Mouse (Mus musculus): Measurements from ENCODE around the gene Spock1. TPM values are rescaled to one million over a fixed set of nuclear protein-coding genes. Genes with fewer than 3 reads are reported as not detected.

Gene Spock1
- polyA plus RNA-seq, 1 experiment from 2014 or later, result 12.0 TPM

- Histone ChIP-seq H3K4me2 (no peak overlapping the region), H3K9ac (no peak overlapping the region), H3K4me1 (no peaks in the 10 kb centered on the region), H3K36me3 (no peaks in the 10 kb centered on the region), H3K27ac (no peak overlapping the region), H3K27me3 (0 out of 2 replicates have a peak, but pooled peaks cover 4% of the 10 kb centered on the region), H3K9me3 (peaks cover 6% of the 10 kb centered on the region; the same call in 1 of the 2 replicates), H3K4me3 (no peak overlapping the region)
- ATAC-seq (ENCODE audit: insufficient number of reproducible peaks, insufficient read depth, low FRiP score, low TSS enrichment, low read depth), result no peak
- 63% methylated on average over 3 of the region's 3 CpGs for WGBS
Observed at GRCm38 (mm10) chr13:57766721-57767120, 141.4 kb downstream of the Spock1 start.

GRCm38 (mm10) chr13:57761122-57761521 lies 147.0 kb downstream of the Spock1 start:
- no peak overlapping the region for H3K27ac ChIP-seq
- H3K9ac ChIP-seq, result no peak overlapping the region
- no peak for ATAC-seq (ENCODE audit: insufficient number of reproducible peaks, insufficient read depth, low FRiP score, low TSS enrichment, low read depth)
- H3K36me3 ChIP-seq, result no peaks in the 10 kb centered on the region
- H3K4me3 ChIP-seq, result no peak overlapping the region
- no peak overlapping the region for H3K4me2 ChIP-seq
- H3K9me3 ChIP-seq, result no peaks in the 10 kb centered on the region
- H3K27me3 ChIP-seq, result 0 out of 2 replicates have a peak, but pooled peaks cover 4% of the 10 kb centered on the region
- 0 out of 2 replicates have a peak, but pooled peaks cover 5% of the 10 kb centered on the region for H3K4me1 ChIP-seq
- WGBS, result 83% methylated on average over 5 of the region's 5 CpGs

- no peak for ATAC-seq (ENCODE audit: insufficient number of reproducible peaks, insufficient read depth, low FRiP score, low TSS enrichment, low read depth)
- H3K9ac ChIP-seq, result no peak overlapping the region
- 62% methylated on average over 3 of the region's 3 CpGs for WGBS
Observed at GRCm38 (mm10) chr13:57760618-57761017, 147.5 kb downstream of the Spock1 start.

GRCm38 (mm10) chr13:57756316-57756715 lies 151.8 kb downstream of the Spock1 start:
- ATAC-seq (ENCODE audit: insufficient number of reproducible peaks, insufficient read depth, low FRiP score, low TSS enrichment, low read depth), result no peak

More at GRCm38 (mm10) chr13:57760618-57761017, 147.5 kb downstream of the Spock1 start:
- no peak overlapping the region for H3K27ac ChIP-seq
- H3K4me1 ChIP-seq, result 0 out of 2 replicates have a peak, but pooled peaks cover 5% of the 10 kb centered on the region
- 0 out of 2 replicates have a peak, but pooled peaks cover 4% of the 10 kb centered on the region for H3K27me3 ChIP-seq
- H3K4me3 ChIP-seq, result no peak overlapping the region
- H3K9me3 ChIP-seq, result no peaks in the 10 kb centered on the region
- no peaks in the 10 kb centered on the region for H3K36me3 ChIP-seq
- H3K4me2 ChIP-seq, result no peak overlapping the region

GRCm38 (mm10) chr13:57750831-57751230 lies 157.3 kb downstream of the Spock1 start:
- Histone ChIP-seq H3K27me3 (no peaks in the 10 kb centered on the region), H3K27ac (no peak overlapping the region), H3K4me1 (peaks cover 4% of the 10 kb centered on the region; the same call in 1 of the 2 replicates), H3K9me3 (peaks cover 5% of the 10 kb centered on the region; the same call in 1 of the 2 replicates), H3K9ac (no peak overlapping the region), H3K4me2 (no peak overlapping the region), H3K4me3 (no peak overlapping the region), H3K36me3 (no peaks in the 10 kb centered on the region)
- WGBS, result 53% methylated on average over 7 of the region's 7 CpGs
- ATAC-seq (ENCODE audit: insufficient number of reproducible peaks, insufficient read depth, low FRiP score, low TSS enrichment, low read depth), result no peak

More at GRCm38 (mm10) chr13:57756316-57756715, 151.8 kb downstream of the Spock1 start:
- H3K4me2 ChIP-seq, result no peak overlapping the region
- no peak overlapping the region for H3K4me3 ChIP-seq
- no peak overlapping the region for H3K27ac ChIP-seq
- H3K27me3 ChIP-seq, result no peaks in the 10 kb centered on the region
- H3K36me3 ChIP-seq, result no peaks in the 10 kb centered on the region
- H3K9me3 ChIP-seq, result no peaks in the 10 kb centered on the region
- 0 out of 2 replicates have a peak, but pooled peaks cover 5% of the 10 kb centered on the region for H3K4me1 ChIP-seq
- no peak overlapping the region for H3K9ac ChIP-seq
- 84% methylated on average over 3 of the region's 3 CpGs for WGBS

GRCm38 (mm10) chr13:57744667-57745066 lies 163.5 kb downstream of the Spock1 start:
- peaks cover 31% of the 10 kb centered on the region for H3K4me1 ChIP-seq
- WGBS, result 71% methylated on average over 3 of the region's 3 CpGs
- no peak overlapping the region for H3K4me2 ChIP-seq
- H3K27ac ChIP-seq, result no peak overlapping the region
- 0 out of 2 replicates have a peak, but pooled peaks cover 6% of the 10 kb centered on the region for H3K27me3 ChIP-seq
- peaks cover 5% of the 10 kb centered on the region; the same call in 1 of the 2 replicates for H3K9me3 ChIP-seq
- no peak overlapping the region for H3K9ac ChIP-seq
- no peaks in the 10 kb centered on the region for H3K36me3 ChIP-seq
- no peak overlapping the region for H3K4me3 ChIP-seq
- ATAC-seq (ENCODE audit: insufficient number of reproducible peaks, insufficient read depth, low FRiP score, low TSS enrichment, low read depth), result no peak

GRCm38 (mm10) chr13:57741186-57741585 lies 166.9 kb downstream of the Spock1 start:
- H3K4me1 ChIP-seq, result peaks cover 47% of the 10 kb centered on the region
- WGBS, result 61% methylated on average over 6 of the region's 6 CpGs
- ATAC-seq (ENCODE audit: insufficient number of reproducible peaks, insufficient read depth, low FRiP score, low TSS enrichment, low read depth), result no peak
- H3K9me3 ChIP-seq, result no peaks in the 10 kb centered on the region
- no peak overlapping the region for H3K4me3 ChIP-seq
- no peak overlapping the region for H3K9ac ChIP-seq
- no peak overlapping the region for H3K27ac ChIP-seq
- H3K27me3 ChIP-seq, result 0 out of 2 replicates have a peak, but pooled peaks cover 6% of the 10 kb centered on the region
- no peaks in the 10 kb centered on the region for H3K36me3 ChIP-seq
- no peak overlapping the region for H3K4me2 ChIP-seq

- Histone ChIP-seq H3K9ac (no peak overlapping the region), H3K4me2 (no peak overlapping the region), H3K9me3 (no peaks in the 10 kb centered on the region), H3K4me3 (no peak overlapping the region), H3K36me3 (no peaks in the 10 kb centered on the region), H3K27me3 (0 out of 2 replicates have a peak, but pooled peaks cover 6% of the 10 kb centered on the region), H3K27ac (no peak overlapping the region), H3K4me1 (peaks cover 54% of the 10 kb centered on the region)
- no peak for ATAC-seq (ENCODE audit: insufficient number of reproducible peaks, insufficient read depth, low FRiP score, low TSS enrichment, low read depth)
- WGBS, result 60% methylated on average over 5 of the region's 5 CpGs
Observed at GRCm38 (mm10) chr13:57740473-57740872, 167.7 kb downstream of the Spock1 start.

- H3K36me3 ChIP-seq, result no peaks in the 10 kb centered on the region
- 0 out of 2 replicates have a peak, but pooled peaks cover 6% of the 10 kb centered on the region for H3K27me3 ChIP-seq
- 66% methylated on average over 7 of the region's 7 CpGs for WGBS
- no peak overlapping the region for H3K4me3 ChIP-seq
- no peak overlapping the region for H3K4me2 ChIP-seq
- H3K4me1 ChIP-seq, result peaks cover 33% of the 10 kb centered on the region
- no peak overlapping the region for H3K27ac ChIP-seq
- H3K9ac ChIP-seq, result no peak overlapping the region
- H3K9me3 ChIP-seq, result no peaks in the 10 kb centered on the region
- no peak for ATAC-seq (ENCODE audit: insufficient number of reproducible peaks, insufficient read depth, low FRiP score, low TSS enrichment, low read depth)
Observed at GRCm38 (mm10) chr13:57736060-57736459, 172.1 kb downstream of the Spock1 start.

- WGBS, result 77% methylated on average over 4 of the region's 4 CpGs
- Histone ChIP-seq H3K4me3 (no peak overlapping the region), H3K36me3 (no peaks in the 10 kb centered on the region), H3K9me3 (no peaks in the 10 kb centered on the region), H3K4me1 (peaks cover 26% of the 10 kb centered on the region), H3K27me3 (no peaks in the 10 kb centered on the region), H3K4me2 (no peak overlapping the region), H3K27ac (no peak overlapping the region), H3K9ac (no peak overlapping the region)
- ATAC-seq (ENCODE audit: insufficient number of reproducible peaks, insufficient read depth, low FRiP score, low TSS enrichment, low read depth), result no peak
Observed at GRCm38 (mm10) chr13:57734549-57734948, 173.6 kb downstream of the Spock1 start.

GRCm38 (mm10) chr13:57733521-57733920 lies 174.6 kb downstream of the Spock1 start:
- Histone ChIP-seq H3K4me3 (no peak overlapping the region), H3K9me3 (no peaks in the 10 kb centered on the region), H3K36me3 (no peaks in the 10 kb centered on the region), H3K27me3 (no peaks in the 10 kb centered on the region), H3K27ac (no peak overlapping the region), H3K9ac (no peak overlapping the region), H3K4me1 (peaks cover 26% of the 10 kb centered on the region), H3K4me2 (no peak overlapping the region)
- WGBS, result 70% methylated on average over 1 of the region's 1 CpGs
- ATAC-seq (ENCODE audit: insufficient number of reproducible peaks, insufficient read depth, low FRiP score, low TSS enrichment, low read depth), result no peak

GRCm38 (mm10) chr13:57732251-57732650 lies 175.9 kb downstream of the Spock1 start:
- Histone ChIP-seq H3K9me3 (no peaks in the 10 kb centered on the region), H3K9ac (no peak overlapping the region), H3K36me3 (no peaks in the 10 kb centered on the region), H3K4me2 (no peak overlapping the region), H3K4me3 (no peak overlapping the region), H3K4me1 (peaks cover 18% of the 10 kb centered on the region), H3K27me3 (no peaks in the 10 kb centered on the region), H3K27ac (no peak overlapping the region)
- WGBS, result 64% methylated on average over 2 of the region's 2 CpGs
- no peak for ATAC-seq (ENCODE audit: insufficient number of reproducible peaks, insufficient read depth, low FRiP score, low TSS enrichment, low read depth)

Data from embryonic facial prominence, embryonic 13.5 days (tissue).